Mouse (Mus musculus) ES-E14 (cell line): ENCODE measurements around the gene Dpp6. TPM values are rescaled to one million over a fixed set of nuclear protein-coding genes. Genes with fewer than 3 reads are reported as not detected.

Experiments
- DNase-seq: peaks from one replicate; pipeline ENCODE4 v3.0.0-alpha.2; 2013; ENCODE audit warnings: low read depth, low spot score
- H3K27ac ChIP-seq: 2 replicates; pipeline ENCODE4 v1.5.1; 2012; ENCODE audit warnings: low read depth, mild to moderate bottlenecking, low read length, moderate library complexity, mixed read lengths; ENCODE audit not compliant: poor library complexity, insufficient read depth, severe bottlenecking
- H3K36me3 ChIP-seq: 2 replicates; pipeline ENCODE4 v1.6.1; 2012; ENCODE audit warnings: mild to moderate bottlenecking, low read length, moderate library complexity, mixed read lengths; ENCODE audit not compliant: control insufficient read depth, poor library complexity, insufficient read depth, severe bottlenecking
- H3K4me1 ChIP-seq, 2 experiments: fragments of 150-350 bp in 1 of 2; sonication (generic) in 1 of 2; 2 replicates each; pipeline ENCODE4 v1.6.1; 2012; ENCODE audit warnings: low read length in 2 of 2, mild to moderate bottlenecking in 1 of 2, mixed read lengths in 1 of 2; ENCODE audit not compliant: control insufficient read depth in 2 of 2, insufficient read depth in 2 of 2, poor library complexity in 1 of 2
- H3K4me3 ChIP-seq, 2 experiments: fragments of 150-350 bp in 1 of 2; sonication (generic) in 1 of 2; 2 replicates each; pipeline ENCODE4 v1.5.1; 2012; ENCODE audit warnings: low read length in 2 of 2, low read depth in 1 of 2, mild to moderate bottlenecking in 1 of 2, mixed read lengths in 1 of 2; ENCODE audit not compliant: insufficient read depth in 1 of 2, poor library complexity in 1 of 2, severe bottlenecking in 1 of 2
- H3K9ac ChIP-seq: 2 replicates; pipeline ENCODE4 v1.6.1; 2012; ENCODE audit warnings: low read depth, mild to moderate bottlenecking, low read length, mixed read lengths; ENCODE audit not compliant: poor library complexity, insufficient read depth, severe bottlenecking
- H3K9me3 ChIP-seq: fragments of 150-350 bp; sonication (generic); 2 replicates; pipeline ENCODE4 v1.6.1; 2012; ENCODE audit warnings: low read depth, mild to moderate bottlenecking, low read length; ENCODE audit not compliant: control insufficient read depth, insufficient read depth
- CHD2 ChIP-seq: IDR thresholded peaks from 2 replicates; pipeline ENCODE4 v1.6.1; 2014; ENCODE audit warnings: mild to moderate bottlenecking, low read depth, low read length, inconsistent platforms
- HCFC1 ChIP-seq: IDR thresholded peaks from 2 replicates; pipeline ENCODE4 v1.6.1; 2012; ENCODE audit warnings: low read length, inconsistent platforms, borderline replicate concordance; ENCODE audit not compliant: insufficient read depth
- MAFK ChIP-seq: IDR thresholded peaks from 2 replicates; pipeline ENCODE4 v1.6.1; 2014; ENCODE audit warnings: mild to moderate bottlenecking, low read depth, low read length, inconsistent platforms; ENCODE audit not compliant: insufficient read depth
- ZC3H11A ChIP-seq: IDR thresholded peaks from 2 replicates; pipeline ENCODE4 v1.6.1; 2012; ENCODE audit warnings: low read depth, mild to moderate bottlenecking, inconsistent platforms, low read length, borderline replicate concordance
- ZNF384 ChIP-seq: IDR thresholded peaks from 2 replicates; pipeline ENCODE4 v1.6.1; 2012; ENCODE audit warnings: low read depth, low read length, inconsistent platforms
- in situ Hi-C, 2 experiments: fragments of 600-800 bp; cut with MboI; formaldehyde crosslinking; loops; one replicate each; pipeline ENCODE4 v1.15.1; 2025; ENCODE audit warnings: low sequenced_read_pairs in 2 of 2, inconsistent platforms in 1 of 2; ENCODE audit not compliant: unreplicated experiment in 2 of 2
- total RNA-seq: library from RNA; depleted of rRNA; stranded (reverse); fragments of 300-350 nt; gene quantifications from 2 replicates; pipeline ENCODE4 v1.2.3, GENCODE M21; 2012

The Dpp6 gene
- total RNA-seq, 1 experiment = 1.5 TPM

GRCm38 (mm10) chr5:27191242-27191969 is 374.4 kb downstream of the Dpp6 start:
- H3K27ac ChIP-seq = no peak overlapping the region
- no peak for TF ChIP-seq HCFC1
- no peak for TF ChIP-seq ZC3H11A
- no peak overlapping the region for H3K4me3 ChIP-seq
- DNase-seq = no peak
- no peak overlapping the region for H3K9ac ChIP-seq
- H3K4me1 ChIP-seq = no peaks in the 10 kb centered on the region
- in situ Hi-C loops = no loop called here
- no peaks in the 10 kb centered on the region for H3K9me3 ChIP-seq
- no peaks in the 10 kb centered on the region for H3K36me3 ChIP-seq

- Histone ChIP-seq H3K4me1 (no peaks in the 10 kb centered on the region), H3K9me3 (no peaks in the 10 kb centered on the region), H3K4me3 (no peak overlapping the region), H3K9ac (no peak overlapping the region), H3K36me3 (no peaks in the 10 kb centered on the region), H3K27ac (no peak overlapping the region)
- in situ Hi-C loops = no loop called here
- no peak for TF ChIP-seq ZC3H11A
- TF ChIP-seq CHD2 = no peak
- TF ChIP-seq ZNF384 = no peak
- TF ChIP-seq HCFC1 = no peak
- DNase-seq = no peak
Observed at GRCm38 (mm10) chr5:27194157-27194556, 377.2 kb downstream of the Dpp6 start.

GRCm38 (mm10) chr5:27194975-27195374 is 378.0 kb downstream of the Dpp6 start:
- H3K36me3 ChIP-seq = no peaks in the 10 kb centered on the region
- H3K9me3 ChIP-seq = no peaks in the 10 kb centered on the region
- no peak overlapping the region for H3K4me3 ChIP-seq
- in situ Hi-C loops = no loop called here
- no peak overlapping the region for H3K27ac ChIP-seq
- no peaks in the 10 kb centered on the region for H3K4me1 ChIP-seq
- no peak overlapping the region for H3K9ac ChIP-seq
- no peak for DNase-seq
- TF ChIP-seq HCFC1 (no peak), ZC3H11A (no peak), CHD2 (no peak), ZNF384 (no peak)

- no peak for DNase-seq
- TF ChIP-seq CHD2 (no peak), ZC3H11A (no peak)
- in situ Hi-C loops = no loop called here
- H3K9ac ChIP-seq = no peak overlapping the region
- H3K4me3 ChIP-seq = no peak overlapping the region
- H3K36me3 ChIP-seq = no peaks in the 10 kb centered on the region
- no peaks in the 10 kb centered on the region for H3K9me3 ChIP-seq
- H3K27ac ChIP-seq = no peak overlapping the region
- no peaks in the 10 kb centered on the region for H3K4me1 ChIP-seq
Observed at GRCm38 (mm10) chr5:27200581-27201341, 383.8 kb downstream of the Dpp6 start.

GRCm38 (mm10) chr5:27203131-27203530 is 386.1 kb downstream of the Dpp6 start:
- no peaks in the 10 kb centered on the region for H3K36me3 ChIP-seq
- TF ChIP-seq ZC3H11A (no peak), HCFC1 (no peak), CHD2 (no peak), MAFK (no peak), ZNF384 (no peak)
- H3K9ac ChIP-seq = no peak overlapping the region
- in situ Hi-C loops = no loop called here
- no peak for DNase-seq
- no peak overlapping the region for H3K4me3 ChIP-seq
- H3K9me3 ChIP-seq = no peaks in the 10 kb centered on the region
- H3K4me1 ChIP-seq = no peaks in the 10 kb centered on the region
- H3K27ac ChIP-seq = no peak overlapping the region
